In the genomic region with DNA sequence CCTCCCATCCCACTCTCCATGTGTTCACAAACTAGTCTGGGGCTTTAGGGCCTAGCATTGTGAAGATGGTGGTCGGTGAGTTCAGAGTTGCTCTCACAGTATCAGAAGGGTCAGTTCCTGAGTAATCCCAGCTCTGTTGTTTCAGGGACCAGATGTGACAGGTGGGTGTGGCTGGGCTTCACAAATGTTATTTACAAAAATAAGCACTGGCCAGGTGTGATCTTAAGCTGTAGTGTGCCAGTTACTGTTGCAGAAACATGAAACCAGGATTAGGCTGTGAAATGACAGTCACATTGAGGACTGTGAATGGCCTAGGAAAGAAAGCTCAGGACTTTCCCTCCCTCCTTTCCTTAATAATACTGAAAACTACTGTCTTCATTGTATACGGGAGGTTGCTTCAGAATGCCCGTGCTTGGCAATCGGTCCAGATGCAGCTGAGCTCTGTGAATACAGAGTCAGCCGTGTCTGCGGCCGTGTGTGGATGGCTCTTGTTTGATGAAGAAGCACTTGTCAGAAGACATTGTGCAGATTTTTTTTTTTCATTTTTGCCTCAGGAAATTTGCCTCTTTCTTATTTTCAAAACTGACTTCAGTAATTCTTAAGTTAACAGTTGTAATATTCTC, we compare ENCODE assay signal across 22 mouse cellular contexts.
"Had no signal": no experiment of that assay in that cellular context is flagged by ENCODE, and none has a peak within 500 bp of the region (broad histone marks: within the 10 kb centered on the region; RNA-seq: fewer than 3 reads in every experiment).

No protein-coding gene starts in this region.

- H3K4me1 ChIP-seq: kidney, embryonic 15.5 days had no signal

- H3K9me3 ChIP-seq: intestine, embryonic 15.5 days; kidney, embryonic 15.5 days; limb, embryonic 12.5 days; limb, embryonic 15.5 days; neural tube, embryonic 12.5 days; neural tube, embryonic 15.5 days; stomach, embryonic 15.5 days had no signal

- H3K4me3 ChIP-seq: intestine, embryonic 15.5 days; kidney, embryonic 15.5 days; limb, embryonic 12.5 days; limb, embryonic 15.5 days; neural tube, embryonic 12.5 days; neural tube, embryonic 15.5 days; stomach, embryonic 15.5 days had no signal

- H3K9ac ChIP-seq: intestine, embryonic 15.5 days; kidney, embryonic 15.5 days; limb, embryonic 12.5 days; limb, embryonic 15.5 days; liver, embryonic 14.5 days; liver, postnatal 0 days; lung, embryonic 14.5 days; neural tube, embryonic 12.5 days; neural tube, embryonic 15.5 days; stomach, embryonic 15.5 days had no signal

- H3K4me2 ChIP-seq: intestine, embryonic 15.5 days; kidney, embryonic 15.5 days; limb, embryonic 12.5 days; limb, embryonic 15.5 days; liver, embryonic 11.5 days; lung, embryonic 14.5 days; neural tube, embryonic 12.5 days; neural tube, embryonic 15.5 days; stomach, embryonic 15.5 days had no signal

- DNase-seq: kidney, adult 11 months; kidney, adult 8-10 months; kidney, postnatal 10 days; kidney, postnatal 36 days; left cerebral cortex, postnatal 4 days; liver, postnatal 0 days; lung, embryonic 14.5 days; right cerebral cortex, adult 18-20 months; right cerebral cortex, postnatal 25 days; spleen, adult 18-20 months; thymus, postnatal 25 days had no signal

- H3K27ac ChIP-seq: intestine, embryonic 15.5 days; kidney, embryonic 15.5 days; limb, embryonic 12.5 days; limb, embryonic 15.5 days; liver, embryonic 14.5 days; macrophage; neural tube, embryonic 12.5 days; neural tube, embryonic 15.5 days; stomach, embryonic 15.5 days had no signal

- H3K27me3 ChIP-seq: intestine, embryonic 15.5 days; kidney, embryonic 15.5 days; limb, embryonic 12.5 days; limb, embryonic 15.5 days; neural tube, embryonic 12.5 days; neural tube, embryonic 15.5 days; stomach, embryonic 15.5 days had no signal

- H3K36me3 ChIP-seq: intestine, embryonic 15.5 days; neural tube, embryonic 15.5 days; stomach, embryonic 15.5 days had no signal

- ATAC-seq: intestine, embryonic 15.5 days; liver, postnatal 0 days; lung, postnatal 0 days had no signal
